Mouse (Mus musculus) lung, embryonic 14.5 days (tissue): Measurements from ENCODE around the gene Glt8d2. TPM values are rescaled to one million over a fixed set of nuclear protein-coding genes. Genes with fewer than 3 reads are reported as not detected.

Experiments
- ATAC-seq: fragments of 200-750 bp; cut with Nextera tagmentation; 2 replicates; pipeline ENCODE4 v1.8.0; 2017; ENCODE audit warnings: mild to moderate bottlenecking, moderate TSS enrichment, moderate library complexity; ENCODE audit not compliant: insufficient read depth
- DNase-seq: peaks from one replicate; pipeline ENCODE4 v3.0.0-alpha.2; 2015
- H3K27ac ChIP-seq: fragments of 300-500 bp; sonication (generic); 2 replicates; pipeline ENCODE4 v1.5.1; 2014; ENCODE audit warnings: low read depth, mild to moderate bottlenecking, moderate library complexity
- H3K27me3 ChIP-seq: fragments of 300-500 bp; sonication (generic); 2 replicates; pipeline ENCODE4 v1.6.1; 2014; ENCODE audit warnings: low read length, control low read depth; ENCODE audit not compliant: insufficient read depth
- H3K36me3 ChIP-seq: fragments of 300-500 bp; sonication (generic); 2 replicates; pipeline ENCODE4 v1.6.1; 2014; ENCODE audit warnings: control low read depth; ENCODE audit not compliant: insufficient read depth
- H3K4me1 ChIP-seq: fragments of 300-500 bp; sonication (generic); 2 replicates; pipeline ENCODE4 v1.6.1; 2014; ENCODE audit warnings: antibody characterized with exemption, control low read depth; ENCODE audit not compliant: insufficient read depth
- H3K4me2 ChIP-seq: fragments of 300-500 bp; sonication (generic); 2 replicates; pipeline ENCODE4 v1.6.1; 2014; ENCODE audit warnings: mild to moderate bottlenecking
- H3K4me3 ChIP-seq: fragments of 300-500 bp; sonication (generic); 2 replicates; pipeline ENCODE4 v1.5.1; 2014; ENCODE audit warnings: low read depth, low read length
- H3K9ac ChIP-seq: fragments of 300-500 bp; sonication (generic); 2 replicates; pipeline ENCODE4 v1.6.1; 2014
- H3K9me3 ChIP-seq: fragments of 300-500 bp; sonication (generic); 2 replicates; pipeline ENCODE4 v1.6.1; 2016; ENCODE audit warnings: low read depth, low read length, control low read depth
- CTCF ChIP-seq: IDR thresholded peaks from 2 replicates; pipeline ENCODE4 v1.5.1; 2016; ENCODE audit warnings: antibody characterized with exemption, low read depth
- WGBS: fragments of 180-500 bp; shearing (Covaris S2); extraction: QIAGEN DNeasy Blood & Tissue Kit; methylation state at CpG from one replicate; pipeline ENCODE4 v1.1.7; 2014; 5-methylcytosine and 5-hydroxymethylcytosine counted together
- polyA plus RNA-seq: library from polyadenylated mRNA; unstranded; fragments of >200 nt; fragmentation: Nextera tagmentation; extraction: Ambion mirVana; gene quantifications from 2 replicates; pipeline ENCODE4 v1.2.1, GENCODE M21; 2014

Glt8d2 gene
- polyA plus RNA-seq, 1 experiment from 2014 or later = 3.8 TPM

DNA sequence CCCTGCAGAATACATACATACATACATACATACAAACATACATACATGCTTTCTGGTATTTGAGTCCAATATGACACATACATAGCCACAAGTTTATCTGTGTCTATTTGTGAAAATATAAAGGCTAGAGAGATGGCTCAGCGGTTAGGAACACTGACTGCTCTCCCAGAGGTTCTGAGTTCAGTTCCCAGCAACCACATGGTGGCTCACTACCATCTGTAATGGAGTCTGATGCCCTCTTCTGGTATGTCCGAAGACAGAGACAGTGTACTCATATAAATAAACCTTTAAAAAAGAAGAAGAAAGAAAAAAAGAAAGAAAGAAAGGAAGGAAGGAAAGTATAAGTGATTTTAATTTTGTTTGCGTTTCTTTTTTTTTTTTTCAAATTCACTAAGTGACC lies 24.5 kb downstream of the Glt8d2 start:
- no peak for DNase-seq
- no peak for TF ChIP-seq CTCF
- Histone ChIP-seq H3K9me3 (no peaks in the 10 kb centered on the region), H3K4me2 (no peak overlapping the region), H3K27ac (no peak overlapping the region), H3K4me3 (no peak overlapping the region), H3K4me1 (no peaks in the 10 kb centered on the region), H3K9ac (no peak overlapping the region), H3K36me3 (no peaks in the 10 kb centered on the region), H3K27me3 (no peaks in the 10 kb centered on the region)
- ATAC-seq = no peak
- 61% methylated on average over 3 of the region's 3 CpGs for WGBS

DNA sequence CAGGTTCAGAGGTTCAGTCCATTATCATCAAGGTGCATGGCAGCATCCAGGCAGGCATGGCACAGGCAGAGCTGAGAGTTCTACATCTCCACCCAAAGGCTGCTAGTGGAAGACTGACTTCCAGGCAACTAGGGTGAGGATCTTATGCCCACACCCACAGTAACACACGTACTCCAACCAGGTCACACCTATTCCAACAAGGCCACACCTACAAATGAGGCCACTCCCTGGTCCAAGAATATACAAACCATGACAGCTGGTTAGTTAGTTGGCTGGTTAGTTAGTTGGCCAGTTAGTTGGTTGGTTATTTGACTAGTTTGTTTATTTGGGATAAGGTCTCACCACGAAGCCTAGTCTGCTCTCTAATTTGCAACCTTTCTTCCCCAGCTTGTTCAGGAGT lies 27.2 kb downstream of the Glt8d2 start:
- no peaks in the 10 kb centered on the region for H3K4me1 ChIP-seq
- TF ChIP-seq CTCF = no peak
- WGBS = 83% methylated on average over 2 of the region's 2 CpGs

GRCm38 (mm10) chr10:82662267-82662990 lies 28.0 kb downstream of the Glt8d2 start:
- no peaks in the 10 kb centered on the region for H3K36me3 ChIP-seq
- TF ChIP-seq CTCF = no peak
- H3K9me3 ChIP-seq = no peaks in the 10 kb centered on the region
- no peak overlapping the region for H3K27ac ChIP-seq
- ATAC-seq = no peak
- DNase-seq = no peak
- H3K27me3 ChIP-seq = no peaks in the 10 kb centered on the region
- no peak overlapping the region for H3K4me2 ChIP-seq
- H3K4me1 ChIP-seq = no peaks in the 10 kb centered on the region
- no peak overlapping the region for H3K4me3 ChIP-seq
- 59% methylated on average over 14 of the region's 14 CpGs for WGBS
- no peak overlapping the region for H3K9ac ChIP-seq

More for the DNA sequence above, 27.2 kb downstream of the Glt8d2 start:
- H3K27me3 ChIP-seq = no peaks in the 10 kb centered on the region
- H3K36me3 ChIP-seq = no peaks in the 10 kb centered on the region
- H3K4me3 ChIP-seq = no peak overlapping the region
- no peak overlapping the region for H3K27ac ChIP-seq
- H3K9ac ChIP-seq = no peak overlapping the region
- H3K9me3 ChIP-seq = no peaks in the 10 kb centered on the region
- no peak for DNase-seq
- ATAC-seq = no peak
- H3K4me2 ChIP-seq = no peak overlapping the region

DNA sequence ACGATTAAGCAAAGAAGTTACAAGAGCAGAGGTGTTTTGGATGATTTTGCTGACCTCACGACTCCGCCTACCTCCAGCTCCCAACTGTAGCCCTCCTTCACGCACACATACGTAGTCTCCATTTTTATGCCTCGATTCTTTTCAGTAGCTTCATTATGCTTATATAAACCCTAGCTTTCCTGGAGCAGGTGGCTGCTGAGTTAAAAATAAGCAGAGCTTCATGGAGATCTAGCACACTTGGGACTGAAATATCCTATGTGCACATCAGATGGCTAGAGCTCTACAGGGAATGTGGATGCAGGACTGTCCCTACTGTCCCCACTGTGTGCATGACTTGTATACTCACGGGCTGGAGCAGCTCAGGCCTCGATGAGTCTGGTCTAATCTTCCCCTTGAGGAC lies 28.6 kb downstream of the Glt8d2 start:
- no peak for ATAC-seq
- no peaks in the 10 kb centered on the region for H3K27me3 ChIP-seq
- no peak for DNase-seq
- no peak overlapping the region for H3K4me2 ChIP-seq
- H3K9ac ChIP-seq = no peak overlapping the region
- TF ChIP-seq CTCF = no peak
- no peaks in the 10 kb centered on the region for H3K9me3 ChIP-seq
- no peaks in the 10 kb centered on the region for H3K36me3 ChIP-seq
- no peak overlapping the region for H3K4me3 ChIP-seq
- H3K27ac ChIP-seq = no peak overlapping the region
- WGBS = 78% methylated on average over 8 of the region's 8 CpGs
- no peaks in the 10 kb centered on the region for H3K4me1 ChIP-seq

- no peak for DNase-seq
- Histone ChIP-seq H3K4me1 (no peaks in the 10 kb centered on the region), H3K27me3 (no peaks in the 10 kb centered on the region), H3K27ac (no peak overlapping the region), H3K4me2 (no peak overlapping the region), H3K36me3 (peaks cover 18% of the 10 kb centered on the region), H3K9me3 (no peaks in the 10 kb centered on the region), H3K9ac (no peak overlapping the region), H3K4me3 (no peak overlapping the region)
- 73% methylated on average over 3 of the region's 3 CpGs for WGBS
- no peak for ATAC-seq
- TF ChIP-seq CTCF = no peak
These were observed 35.9 kb downstream of the Glt8d2 start for GRCm38 (mm10) chr10:82654581-82654980.

DNA sequence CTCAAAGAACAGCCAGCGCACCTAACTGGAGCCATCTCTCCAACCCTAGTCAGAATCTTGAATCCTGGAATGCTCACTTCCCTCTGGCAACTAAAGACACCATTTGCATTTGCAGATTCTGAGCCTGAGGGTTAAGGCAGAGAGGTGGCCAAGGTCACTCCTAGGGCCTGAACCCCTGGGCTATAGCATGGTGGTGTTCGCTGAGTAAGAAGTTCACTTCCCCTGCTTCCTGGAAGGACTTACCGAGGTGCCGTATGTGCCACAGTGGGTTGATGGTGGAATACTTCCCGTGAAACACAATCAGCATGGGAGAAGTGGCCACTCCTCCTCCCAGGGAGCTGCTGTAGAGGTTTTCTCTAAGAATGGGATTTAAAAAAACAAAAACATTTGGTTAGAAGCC lies 37.8 kb downstream of the Glt8d2 start:
- no peak for TF ChIP-seq CTCF
- H3K4me2 ChIP-seq = no peak overlapping the region
- WGBS = 65% methylated on average over 5 of the region's 5 CpGs
- H3K4me3 ChIP-seq = no peak overlapping the region
- H3K36me3 ChIP-seq = peaks cover 26% of the 10 kb centered on the region
- ATAC-seq (no peak), DNase-seq (no peak)
- H3K27ac ChIP-seq = no peak overlapping the region
- H3K27me3 ChIP-seq = no peaks in the 10 kb centered on the region
- no peaks in the 10 kb centered on the region for H3K9me3 ChIP-seq
- H3K4me1 ChIP-seq = no peaks in the 10 kb centered on the region
- H3K9ac ChIP-seq = no peak overlapping the region

DNA sequence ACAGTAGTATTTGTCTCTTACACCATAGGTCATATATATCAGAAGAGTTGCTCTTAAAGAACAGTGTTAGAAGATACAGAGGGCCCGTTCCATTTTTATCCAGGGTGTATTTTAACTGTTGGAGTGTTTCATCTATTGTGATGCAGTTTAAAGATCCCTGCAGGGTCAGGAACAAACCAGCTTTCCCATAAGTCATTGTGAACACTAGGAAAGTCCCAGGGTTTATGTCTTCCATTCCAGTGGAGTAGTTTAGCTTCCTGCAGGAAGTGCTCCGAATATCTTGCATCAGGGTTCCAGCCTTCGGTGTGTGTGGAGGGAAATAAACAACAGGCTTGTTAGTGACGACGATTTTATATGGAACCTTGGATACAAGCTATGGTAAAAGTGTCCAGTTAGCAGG lies 39.2 kb downstream of the Glt8d2 start:
- Histone ChIP-seq H3K4me2 (no peak overlapping the region), H3K9ac (no peak overlapping the region), H3K9me3 (no peaks in the 10 kb centered on the region), H3K4me1 (no peaks in the 10 kb centered on the region), H3K4me3 (no peak overlapping the region), H3K27me3 (no peaks in the 10 kb centered on the region), H3K27ac (no peak overlapping the region), H3K36me3 (peaks cover 39% of the 10 kb centered on the region)
- no peak for TF ChIP-seq CTCF
- 82% methylated on average over 5 of the region's 5 CpGs for WGBS
- DNase-seq (no peak), ATAC-seq (no peak)
